Mouse (Mus musculus) ES-Bruce4 (cell line): ENCODE measurements at regions not wholly inside any gene's neighbourhood (a gene's known extent, or its start where the extent isn't known, plus 50 kb on each side); places are given as distances from the start of the nearest gene placed in this dataset.

ENCODE experiments used
- H3K27ac ChIP-seq: 2 replicates; pipeline ENCODE4 v1.5.1; 2012; ENCODE audit warnings: low read length, inconsistent platforms; ENCODE audit not compliant: insufficient read depth
- H3K27me3 ChIP-seq: 2 replicates; pipeline ENCODE4 v1.6.1; 2012; ENCODE audit warnings: mild to moderate bottlenecking, low read length, inconsistent platforms; ENCODE audit not compliant: control insufficient read depth, poor library complexity, insufficient read depth, severe bottlenecking
- H3K36me3 ChIP-seq: 2 replicates; pipeline ENCODE4 v1.6.1; 2012; ENCODE audit warnings: inconsistent platforms, mild to moderate bottlenecking, low read length, moderate library complexity; ENCODE audit not compliant: control insufficient read depth, poor library complexity, insufficient read depth, severe bottlenecking
- H3K4me1 ChIP-seq: one replicate; pipeline ENCODE4 v1.8.1; 2011; ENCODE audit warnings: low read length; ENCODE audit not compliant: control insufficient read depth, insufficient read depth
- H3K4me3 ChIP-seq: 2 replicates; pipeline ENCODE4 v1.5.1; 2011; ENCODE audit warnings: low read depth, mild to moderate bottlenecking, low read length
- H3K9ac ChIP-seq: 2 replicates; pipeline ENCODE4 v1.6.1; 2012; ENCODE audit warnings: low read depth, mild to moderate bottlenecking, inconsistent platforms; ENCODE audit not compliant: poor library complexity, severe bottlenecking
- H3K9me3 ChIP-seq: replicated peaks from 2 replicates; pipeline ENCODE4 v1.6.1; 2012; ENCODE audit warnings: mild to moderate bottlenecking, low read length, inconsistent platforms; ENCODE audit not compliant: control insufficient read depth, poor library complexity, insufficient read depth, severe bottlenecking
- CTCF ChIP-seq: IDR thresholded peaks from one replicate; pipeline ENCODE4 v1.8.1; 2011; ENCODE audit warnings: low read depth, low read length
- EP300 ChIP-seq: IDR thresholded peaks from 2 replicates; pipeline ENCODE4 v1.6.1; 2011; ENCODE audit warnings: low read depth, low read length; ENCODE audit not compliant: insufficient read depth
- POLR2A ChIP-seq: IDR thresholded peaks from one replicate; pipeline ENCODE4 v1.8.1; 2011; ENCODE audit warnings: low read length; ENCODE audit not compliant: insufficient read depth

GRCm38 (mm10) chr9:58421702-58422392, 51.6 kb upstream of the Tbc1d21 start:
- no peak overlapping the region for H3K4me3 ChIP-seq
- no peaks in the 10 kb centered on the region for H3K27me3 ChIP-seq
- H3K9ac ChIP-seq: no peak overlapping the region
- TF ChIP-seq POLR2A: no peak
- TF ChIP-seq EP300: no peak
- no peaks in the 10 kb centered on the region for H3K36me3 ChIP-seq
- no peaks in the 10 kb centered on the region for H3K9me3 ChIP-seq
- H3K4me1 ChIP-seq: no peaks in the 10 kb centered on the region
- no peak overlapping the region for H3K27ac ChIP-seq

- no peaks in the 10 kb centered on the region for H3K27me3 ChIP-seq
- no peak for TF ChIP-seq EP300
- TF ChIP-seq CTCF: no peak
- TF ChIP-seq POLR2A: no peak
- H3K9ac ChIP-seq: no peak overlapping the region
Observed at GRCm38 (mm10) chr9:58428795-58429194, 58.5 kb upstream of the Tbc1d21 start.

DNA sequence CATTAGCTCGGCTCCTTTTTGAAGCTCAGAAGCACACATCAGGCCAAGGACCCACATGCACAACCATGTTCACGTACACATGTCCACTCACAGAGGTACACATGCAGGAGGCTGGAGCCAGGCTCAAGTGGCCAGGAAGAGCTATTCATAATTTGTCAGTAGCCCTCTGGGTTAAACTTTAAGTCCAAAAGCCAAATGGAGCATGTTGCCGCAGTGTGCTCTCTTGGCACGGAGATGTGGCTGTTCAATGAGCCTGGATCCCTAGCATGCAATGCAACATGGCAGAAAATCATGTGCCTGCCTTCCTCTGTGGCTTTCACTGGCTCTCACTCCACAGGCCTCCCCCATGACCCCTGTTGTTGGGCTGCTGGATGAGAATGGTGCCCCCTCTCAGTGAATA, 57.6 kb upstream of the Insyn1 start:
- H3K27ac ChIP-seq: no peak overlapping the region
- no peaks in the 10 kb centered on the region for H3K36me3 ChIP-seq
- no peak overlapping the region for H3K9ac ChIP-seq
- no peaks in the 10 kb centered on the region for H3K27me3 ChIP-seq
- H3K4me1 ChIP-seq: no peaks in the 10 kb centered on the region
- no peak for TF ChIP-seq POLR2A
- TF ChIP-seq EP300: no peak
- no peak for TF ChIP-seq CTCF
- H3K9me3 ChIP-seq: no peaks in the 10 kb centered on the region
- no peak overlapping the region for H3K4me3 ChIP-seq

More at GRCm38 (mm10) chr9:58428795-58429194, 58.5 kb upstream of the Tbc1d21 start:
- no peak overlapping the region for H3K27ac ChIP-seq
- no peaks in the 10 kb centered on the region for H3K9me3 ChIP-seq
- H3K4me3 ChIP-seq: no peak overlapping the region
- H3K36me3 ChIP-seq: no peaks in the 10 kb centered on the region
- no peaks in the 10 kb centered on the region for H3K4me1 ChIP-seq

GRCm38 (mm10) chr9:58432793-58433370, 55.5 kb upstream of the Insyn1 start:
- H3K4me3 ChIP-seq: no peak overlapping the region
- no peaks in the 10 kb centered on the region for H3K36me3 ChIP-seq
- no peak for TF ChIP-seq CTCF
- TF ChIP-seq EP300: no peak
- no peak for TF ChIP-seq POLR2A
- no peaks in the 10 kb centered on the region for H3K9me3 ChIP-seq
- no peaks in the 10 kb centered on the region for H3K4me1 ChIP-seq
- H3K27me3 ChIP-seq: no peaks in the 10 kb centered on the region
- H3K27ac ChIP-seq: no peak overlapping the region
- no peak overlapping the region for H3K9ac ChIP-seq

GRCm38 (mm10) chr9:58436246-58437091, 51.9 kb upstream of the Insyn1 start:
- Histone ChIP-seq H3K27me3 (no peaks in the 10 kb centered on the region), H3K9me3 (no peaks in the 10 kb centered on the region), H3K4me1 (no peaks in the 10 kb centered on the region), H3K27ac (peak overlapping the region; percentile 58), H3K4me3 (no peak overlapping the region), H3K9ac (no peak overlapping the region), H3K36me3 (no peaks in the 10 kb centered on the region)
- TF ChIP-seq POLR2A: no peak
- TF ChIP-seq EP300: no peak
- no peak for TF ChIP-seq CTCF

DNA sequence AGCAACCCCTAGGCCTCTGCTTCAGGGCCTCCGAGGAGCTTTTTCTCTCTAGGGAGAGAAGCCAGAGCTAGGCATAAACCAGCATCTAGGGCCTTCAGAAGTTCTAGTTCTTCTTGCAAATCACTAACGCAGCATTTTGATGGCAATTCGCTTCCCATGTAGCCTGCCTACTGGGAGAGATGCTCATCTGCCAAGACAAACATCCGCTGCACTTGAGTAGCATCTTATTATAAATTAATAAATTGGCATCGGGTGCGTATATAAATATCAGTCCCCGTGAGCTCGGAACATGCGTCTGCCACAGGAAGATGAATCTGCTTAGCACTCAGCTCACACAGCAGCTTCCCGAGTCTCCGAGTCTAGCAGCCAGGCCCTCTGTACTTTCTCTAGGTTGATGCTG, 50.9 kb upstream of the Insyn1 start:
- Histone ChIP-seq H3K9ac (no peak overlapping the region), H3K4me1 (no peaks in the 10 kb centered on the region), H3K27ac (no peak overlapping the region), H3K4me3 (no peak overlapping the region), H3K9me3 (no peaks in the 10 kb centered on the region), H3K36me3 (no peaks in the 10 kb centered on the region), H3K27me3 (no peaks in the 10 kb centered on the region)
- no peak for TF ChIP-seq CTCF
- no peak for TF ChIP-seq POLR2A
- TF ChIP-seq EP300: no peak
